Mouse (Mus musculus) left cerebral cortex, postnatal 10 days (tissue): ENCODE results near the gene Styxl1. TPM values are rescaled to one million over a fixed set of nuclear protein-coding genes. Genes with fewer than 3 reads are reported as not detected.

Experiments used
- DNase-seq, 2 experiments: peaks; one replicate each; pipeline ENCODE4 v3.0.0; 2021 to 2022; ENCODE audit warnings: low spot score in 2 of 2, mixed read lengths in 1 of 2; ENCODE audit errors: extremely low spot score in 1 of 2
- intact Hi-C: fragments of 180-260 bp; cut with DNase I; formaldehyde crosslinking; loops from one replicate; pipeline ENCODE4 v1.15.1; 2025
- total RNA-seq, 2 experiments: library from RNA; stranded (reverse); gene quantifications; 2 replicates each; pipeline ENCODE4 v1.2.3; 2021

The Styxl1 gene
- total RNA-seq = not detected

DNA sequence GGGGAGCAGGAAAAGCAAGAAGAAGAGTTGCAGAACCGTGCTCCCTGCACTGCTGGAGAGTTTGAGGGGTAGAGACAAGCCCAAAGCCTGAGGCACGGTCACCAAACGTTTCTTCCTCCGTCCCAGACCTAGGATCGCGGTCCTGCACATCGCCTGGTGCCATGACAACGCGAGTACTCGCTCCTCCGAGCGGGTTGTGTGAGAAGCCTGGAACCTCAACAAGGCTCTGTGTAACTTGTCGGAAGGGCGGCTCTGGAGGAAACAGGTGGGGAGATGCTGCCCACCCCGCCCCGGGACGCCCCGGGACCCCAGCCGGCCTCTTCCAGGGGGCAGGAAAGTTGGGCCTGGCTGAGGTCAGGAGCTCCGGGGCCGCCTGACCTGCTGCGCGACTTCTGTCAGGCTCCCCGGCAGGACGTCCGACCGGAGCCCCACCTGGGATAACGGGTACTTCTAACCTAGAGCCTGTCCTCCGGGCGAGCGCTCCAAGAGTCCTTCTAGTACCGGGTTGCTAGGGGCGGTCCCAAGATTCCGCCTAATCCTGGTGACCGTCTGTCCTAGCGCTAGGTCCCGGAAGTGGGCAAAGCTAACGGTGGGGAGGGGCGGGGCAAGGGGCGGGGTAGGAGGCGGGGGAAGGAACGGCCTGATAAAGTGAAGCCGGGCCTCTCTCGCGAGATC, at the start of gene Styxl1:
Gene Styxl1, minus strand, starts transcription at position 590 of the 675 bp plus-strand sequence.
- intact Hi-C loops = no loop called here
- DNase-seq = no peak

GRCm38 (mm10) chr5:135826225-135826624, 48.0 kb upstream of the Styxl1 start:
- intact Hi-C loops = no loop called here
- no peak for DNase-seq

DNA sequence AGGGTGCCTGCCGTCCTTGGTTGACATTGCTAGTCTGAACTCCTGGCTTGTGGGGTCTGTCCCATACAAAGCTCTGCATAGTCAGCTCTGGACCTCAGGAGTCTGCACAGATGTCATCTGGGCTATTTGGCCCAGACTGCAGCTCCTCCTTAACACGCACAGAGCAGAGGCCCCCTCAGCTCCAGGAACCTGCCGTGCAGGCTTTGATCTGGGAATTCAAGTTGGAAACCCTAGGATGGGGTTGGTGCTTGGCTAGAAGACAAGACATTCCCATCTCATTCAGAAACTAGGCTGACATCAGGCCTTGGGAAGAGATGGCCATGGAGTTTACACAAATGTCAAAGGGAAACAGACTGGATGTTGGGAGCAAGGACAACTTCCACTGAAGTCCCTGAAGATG, 46.3 kb upstream of the Styxl1 start:
- intact Hi-C loops = no loop called here
- peak in 1 of 2 experiments; percentile 58 for DNase-seq

DNA sequence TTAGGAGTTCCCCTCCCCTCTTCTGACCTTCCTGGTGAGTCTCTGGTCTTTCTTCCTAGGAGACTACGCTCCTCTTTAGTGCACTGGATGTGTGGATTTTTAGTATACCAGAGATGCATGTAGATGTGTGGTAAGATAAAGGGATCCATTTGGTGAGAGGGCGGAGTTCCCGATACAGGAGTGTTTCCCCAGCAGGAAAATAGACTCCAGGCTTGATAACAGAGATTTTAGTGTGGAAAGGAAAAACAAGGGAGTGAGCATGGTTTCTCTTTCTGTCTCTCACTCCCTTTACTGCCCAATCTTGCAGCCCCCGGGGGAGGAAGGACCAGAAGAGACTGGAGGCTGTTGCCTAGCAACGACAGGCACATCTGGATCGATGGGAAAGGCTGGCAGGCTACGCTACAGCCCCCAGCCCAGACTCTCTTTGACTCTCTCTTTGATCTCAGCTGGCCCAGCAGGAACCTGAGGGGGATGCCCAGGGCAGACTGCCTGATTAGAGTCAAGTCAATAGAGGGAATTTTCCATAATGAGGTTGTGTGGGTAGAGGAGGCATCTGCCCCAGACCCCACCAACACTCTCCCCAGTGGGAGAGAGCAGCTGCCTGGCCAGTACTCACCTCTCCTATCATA, 44.2 kb upstream of the Styxl1 start:
- intact Hi-C loops = no loop called here
- DNase-seq = no peak

DNA sequence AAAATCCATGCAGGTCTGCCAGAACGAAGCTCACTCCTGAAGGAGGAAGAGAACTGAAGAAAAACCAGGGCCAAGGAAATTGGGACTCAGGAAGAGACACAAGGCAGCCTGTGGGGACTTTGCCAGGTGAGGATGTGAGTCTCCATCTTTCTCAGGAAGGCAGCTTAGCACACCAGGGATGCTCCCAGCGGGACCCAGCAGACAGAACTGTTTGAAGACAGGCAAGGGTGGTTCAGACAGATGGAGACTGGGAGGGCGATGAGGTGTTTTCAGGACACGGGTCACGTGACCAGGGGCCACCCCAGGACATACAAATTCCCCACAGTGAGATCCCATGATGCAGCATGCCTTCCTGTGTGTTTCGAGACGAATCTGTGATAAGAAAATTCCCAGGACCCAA, 40.3 kb upstream of the Styxl1 start:
- no peak for DNase-seq
- intact Hi-C loops = no loop called here

GRCm38 (mm10) chr5:135812991-135813390, 34.8 kb upstream of the Styxl1 start:
- DNase-seq = peak; percentile 74
- intact Hi-C loops = no loop called here

DNA sequence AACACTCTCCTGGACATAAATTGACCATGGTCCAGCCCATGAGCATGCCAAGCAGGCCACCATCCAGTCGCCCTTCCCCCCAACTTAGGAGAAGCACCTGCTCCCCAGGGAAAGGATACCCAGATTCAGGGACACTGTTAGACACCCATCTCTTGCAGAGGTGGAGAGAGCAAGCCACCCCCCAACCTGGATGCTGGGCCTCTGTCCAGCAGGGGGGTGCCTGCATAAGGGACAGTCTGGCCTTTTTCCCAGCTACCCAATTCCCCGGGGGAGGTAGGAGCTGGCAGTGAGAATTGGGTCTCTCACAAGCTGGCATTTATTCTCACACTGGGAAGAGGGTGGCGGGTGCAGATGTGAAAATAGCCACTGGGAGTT, 29.1 kb upstream of the Styxl1 start:
- intact Hi-C loops = loop anchor here (5.0 kb wide), 1 partner anchor 45 kb away; no protein-coding TSS in a partner anchor
- peak in 1 of 2 experiments; percentile 49 for DNase-seq

GRCm38 (mm10) chr5:135806555-135807262, 28.5 kb upstream of the Styxl1 start, which contains the start of gene Srrm3:
Srrm3 (plus strand) TSS chr5:135806890.
- intact Hi-C loops = loop anchor here (5.0 kb wide), 1 partner anchor 46 kb away; no protein-coding TSS in a partner anchor
- peak; percentile 92 to 95 for DNase-seq

- intact Hi-C loops = loop anchor here (5.0 kb wide), 1 partner anchor 48 kb away; no protein-coding TSS in a partner anchor
- DNase-seq = no peak
Observed at GRCm38 (mm10) chr5:135804735-135805134, 26.6 kb upstream of the Styxl1 start.

DNA sequence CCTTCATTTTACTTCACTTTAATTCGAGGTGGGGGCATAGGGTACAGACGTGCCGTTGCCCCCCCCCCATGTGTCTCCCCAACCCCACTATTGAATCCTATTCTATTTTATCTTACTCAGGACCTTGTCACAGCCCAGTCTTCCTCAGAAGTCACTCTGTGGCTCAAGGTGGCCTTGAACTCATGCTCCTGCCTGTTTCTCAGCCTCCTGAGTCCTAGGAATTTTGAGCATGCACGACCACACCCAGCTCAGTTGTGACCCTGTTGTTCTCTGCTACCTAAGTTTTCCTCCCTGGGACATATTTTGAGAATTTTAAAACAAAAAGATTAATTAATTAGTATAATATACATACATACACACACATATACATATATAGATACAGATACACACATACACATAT, 25.5 kb upstream of the Styxl1 start:
- intact Hi-C loops = no loop called here
- no peak for DNase-seq

DNA sequence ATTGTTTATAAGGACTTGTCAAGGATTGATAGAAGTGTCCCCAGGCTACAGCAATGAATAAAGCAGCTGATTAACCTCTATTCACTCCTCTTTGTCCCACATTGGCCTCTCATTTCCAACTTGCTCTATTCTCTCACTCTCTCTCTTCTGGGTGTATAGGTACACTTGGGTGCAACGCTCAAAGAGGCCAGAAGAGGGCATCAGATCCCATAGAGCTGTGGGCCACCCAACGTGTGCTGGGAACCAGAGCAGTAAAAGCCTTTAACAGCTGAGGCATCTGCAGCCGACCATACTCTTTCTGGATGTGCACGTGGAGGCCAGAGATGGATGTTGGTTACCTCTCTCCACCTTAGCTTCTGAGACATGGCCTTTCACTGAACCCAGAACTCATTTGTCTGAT, 24.9 kb upstream of the Styxl1 start:
- no peak for DNase-seq
- intact Hi-C loops = no loop called here

DNA sequence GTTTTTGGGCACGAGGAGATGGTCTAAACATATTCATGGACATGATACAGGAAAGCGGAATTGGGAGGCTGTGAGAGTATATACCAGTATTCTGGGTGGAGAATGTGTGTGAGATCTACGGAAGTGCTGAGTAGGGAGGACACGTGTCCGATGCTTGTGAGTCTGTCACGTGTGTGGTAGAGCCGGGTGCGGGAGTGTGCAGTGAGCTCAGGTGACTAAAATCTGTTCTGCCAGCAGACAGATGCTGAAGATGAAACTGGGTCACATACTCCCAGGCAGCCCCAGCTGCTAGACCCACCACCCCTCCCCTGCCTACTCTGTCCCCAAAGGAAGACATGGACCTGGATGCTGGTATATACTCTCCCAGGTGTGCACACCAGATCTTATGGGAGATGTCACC, 24.5 kb upstream of the Styxl1 start:
- intact Hi-C loops = no loop called here
- DNase-seq = no peak

GRCm38 (mm10) chr5:135800927-135801326, 22.7 kb upstream of the Styxl1 start:
- DNase-seq = no peak
- intact Hi-C loops = no loop called here

- intact Hi-C loops = no loop called here
- DNase-seq = no peak
Observed at GRCm38 (mm10) chr5:135799746-135800145, 21.6 kb upstream of the Styxl1 start.

GRCm38 (mm10) chr5:135794859-135795181, 16.6 kb upstream of the Styxl1 start:
- intact Hi-C loops = loop anchor here (2.0 kb wide), 1 partner anchor 60 kb away; no protein-coding TSS in a partner anchor

GRCm38 (mm10) chr5:135793996-135794858, 16.0 kb upstream of the Styxl1 start:
- DNase-seq = peak; percentile 87 to 90
- intact Hi-C loops = loop anchor here (2.0 kb wide), 1 partner anchor 61 kb away; no protein-coding TSS in a partner anchor

More at GRCm38 (mm10) chr5:135794859-135795181, 16.6 kb upstream of the Styxl1 start:
- no peak for DNase-seq

DNA sequence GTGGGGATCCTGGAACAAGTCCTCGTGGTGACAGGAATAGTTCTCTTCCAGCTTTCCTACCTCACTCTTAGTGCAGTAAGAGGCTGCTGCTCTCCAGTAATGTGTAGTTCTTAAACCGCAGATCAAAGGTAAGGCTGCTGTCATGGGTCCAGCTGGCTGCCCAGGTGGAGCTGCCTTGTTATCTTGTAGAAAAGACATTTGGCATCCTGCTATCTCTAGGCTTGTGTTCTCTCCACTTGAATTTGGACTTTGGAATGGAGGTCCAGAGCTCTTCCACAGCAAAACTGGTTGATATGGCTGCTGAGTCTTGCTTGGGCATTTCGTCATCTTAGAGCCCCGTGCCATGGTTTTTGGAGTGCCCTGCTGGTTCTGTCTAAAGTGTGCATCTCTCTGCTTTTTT, 4.7 kb upstream of the Styxl1 start:
- intact Hi-C loops = no loop called here
- no peak for DNase-seq

- DNase-seq = no peak
- intact Hi-C loops = no loop called here
Observed at GRCm38 (mm10) chr5:135780331-135780730, 2.1 kb upstream of the Styxl1 start.
